Mouse (Mus musculus): ENCODE data around the gene Rtcb.

The Rtcb gene

GRCm38 (mm10) chr10:85936280-85936965, 21.2 kb downstream of the Rtcb start:
- no peak for DNase-seq (ENCODE audit: low spot score in 2 of 2)

- no peak for DNase-seq (ENCODE audit: low spot score in 2 of 2)
Observed at GRCm38 (mm10) chr10:85929962-85930361, 27.7 kb downstream of the Rtcb start.

- DNase-seq (ENCODE audit: low spot score in 2 of 2), result no peak
Observed at GRCm38 (mm10) chr10:85929208-85929591, 28.4 kb downstream of the Rtcb start.

GRCm38 (mm10) chr10:85928499-85929207, 29.0 kb downstream of the Rtcb start:
- DNase-seq (ENCODE audit: low spot score in 2 of 2), result peak; percentile 53 to 72

- peak in 1 of 2 experiments; percentile 10 for DNase-seq (ENCODE audit: low spot score in 2 of 2)
Observed at GRCm38 (mm10) chr10:85927676-85928445, 29.8 kb downstream of the Rtcb start, which contains the start of gene Ascl4. Ascl4 (plus strand) TSS chr10:85927681.

- DNase-seq (ENCODE audit: low spot score in 2 of 2), result peak; percentile 93 to 95
Observed at GRCm38 (mm10) chr10:85916498-85917309, 40.9 kb downstream of the Rtcb start, which contains the start of gene Prdm4. Prdm4 (minus strand) TSS chr10:85917142.
